Mouse (Mus musculus): ENCODE measurements at regions not wholly inside any gene's neighbourhood (a gene's known extent, or its start where the extent isn't known, plus 50 kb on each side); places are given as distances from the start of the nearest gene placed in this dataset.

- WGBS, result 53% methylated on average over 24 of the region's 24 CpGs
These were observed 426.3 kb downstream of the Sorl1 start for GRCm38 (mm10) chr9:41697611-41698467.

GRCm38 (mm10) chr9:41697160-41697559 lies 426.9 kb downstream of the Sorl1 start:
- Histone ChIP-seq H3K4me1 (ENCODE audit: control insufficient read depth, insufficient read depth, low read length) (peaks cover 6% of the 10 kb centered on the region), H3K4me3 (ENCODE audit: insufficient read depth, low read depth, low read length) (no peak overlapping the region), H3K27ac (ENCODE audit: insufficient read depth, low read depth, low read length) (no peak overlapping the region)
- no peak for TF ChIP-seq CTCF (IDR thresholded peaks at IDR 0.05; ENCODE audit: insufficient read depth, low read depth, low read length)
- no peak for TF ChIP-seq POLR2A (IDR thresholded peaks at IDR 0.05; ENCODE audit: insufficient read depth, low read depth, low read length)

More at GRCm38 (mm10) chr9:41697611-41698467, 426.3 kb downstream of the Sorl1 start:
- Histone ChIP-seq H3K27ac (ENCODE audit: insufficient read depth, low read depth, low read length) (no peak overlapping the region), H3K4me1 (ENCODE audit: control insufficient read depth, insufficient read depth, low read length) (peaks cover 6% of the 10 kb centered on the region), H3K4me3 (ENCODE audit: insufficient read depth, low read depth, low read length) (no peak overlapping the region)
- TF ChIP-seq POLR2A (IDR thresholded peaks at IDR 0.05; ENCODE audit: insufficient read depth, low read depth, low read length) (no peak), CTCF (IDR thresholded peaks at IDR 0.05; ENCODE audit: insufficient read depth, low read depth, low read length) (no peak)

- TF ChIP-seq CTCF (IDR thresholded peaks at IDR 0.05; ENCODE audit: insufficient read depth, low read depth, low read length) (no peak), POLR2A (IDR thresholded peaks at IDR 0.05; ENCODE audit: insufficient read depth, low read depth, low read length) (no peak)
- WGBS, result 81% methylated on average over 1 of the region's 1 CpGs
- Histone ChIP-seq H3K27ac (ENCODE audit: insufficient read depth, low read depth, low read length) (no peak overlapping the region), H3K4me3 (ENCODE audit: insufficient read depth, low read depth, low read length) (no peak overlapping the region), H3K4me1 (ENCODE audit: control insufficient read depth, insufficient read depth, low read length) (no peaks in the 10 kb centered on the region)
These were observed 441.2 kb downstream of the Sorl1 start for GRCm38 (mm10) chr9:41682911-41683310.

- Histone ChIP-seq H3K4me1 (ENCODE audit: control insufficient read depth, insufficient read depth, low read length) (no peaks in the 10 kb centered on the region), H3K4me3 (ENCODE audit: insufficient read depth, low read depth, low read length) (no peak overlapping the region), H3K27ac (ENCODE audit: insufficient read depth, low read depth, low read length) (no peak overlapping the region)
- WGBS, result 65% methylated on average over 2 of the region's 2 CpGs
- TF ChIP-seq POLR2A (IDR thresholded peaks at IDR 0.05; ENCODE audit: insufficient read depth, low read depth, low read length) (no peak), CTCF (IDR thresholded peaks at IDR 0.05; ENCODE audit: insufficient read depth, low read depth, low read length) (no peak)
These were observed 448.4 kb downstream of the Sorl1 start for GRCm38 (mm10) chr9:41675656-41676055.

- WGBS, result 94% methylated on average over 2 of the region's 2 CpGs
- TF ChIP-seq CTCF (IDR thresholded peaks at IDR 0.05; ENCODE audit: insufficient read depth, low read depth, low read length) (no peak), POLR2A (IDR thresholded peaks at IDR 0.05; ENCODE audit: insufficient read depth, low read depth, low read length) (no peak)
- no peaks in the 10 kb centered on the region for H3K4me1 ChIP-seq (ENCODE audit: control insufficient read depth, insufficient read depth, low read length)
- no peak overlapping the region for H3K27ac ChIP-seq (ENCODE audit: insufficient read depth, low read depth, low read length)
- no peak overlapping the region for H3K4me3 ChIP-seq (ENCODE audit: insufficient read depth, low read depth, low read length)
These were observed 451.1 kb downstream of the Sorl1 start for GRCm38 (mm10) chr9:41672958-41673357.

GRCm38 (mm10) chr9:41668741-41669140 lies 455.4 kb downstream of the Sorl1 start:
- no peaks in the 10 kb centered on the region for H3K4me1 ChIP-seq (ENCODE audit: control insufficient read depth, insufficient read depth, low read length)
- no peak for TF ChIP-seq POLR2A (IDR thresholded peaks at IDR 0.05; ENCODE audit: insufficient read depth, low read depth, low read length)
- no peak for TF ChIP-seq CTCF (IDR thresholded peaks at IDR 0.05; ENCODE audit: insufficient read depth, low read depth, low read length)
- 85% methylated on average over 1 of the region's 1 CpGs for WGBS
- no peak overlapping the region for H3K4me3 ChIP-seq (ENCODE audit: insufficient read depth, low read depth, low read length)
- H3K27ac ChIP-seq (ENCODE audit: insufficient read depth, low read depth, low read length), result no peak overlapping the region

GRCm38 (mm10) chr9:41665000-41665685 lies 459.0 kb downstream of the Sorl1 start:
- no peak overlapping the region for H3K27ac ChIP-seq (ENCODE audit: insufficient read depth, low read depth, low read length)
- H3K4me1 ChIP-seq (ENCODE audit: control insufficient read depth, insufficient read depth, low read length), result no peaks in the 10 kb centered on the region
- no peak overlapping the region for H3K4me3 ChIP-seq (ENCODE audit: insufficient read depth, low read depth, low read length)
- WGBS, result 47% methylated on average over 10 of the region's 10 CpGs
- TF ChIP-seq POLR2A (IDR thresholded peaks at IDR 0.05; ENCODE audit: insufficient read depth, low read depth, low read length), result no peak
- no peak for TF ChIP-seq CTCF (IDR thresholded peaks at IDR 0.05; ENCODE audit: insufficient read depth, low read depth, low read length)

GRCm38 (mm10) chr9:41660576-41660975 lies 463.5 kb downstream of the Sorl1 start:
- no peak for TF ChIP-seq CTCF (IDR thresholded peaks at IDR 0.05; ENCODE audit: insufficient read depth, low read depth, low read length)
- no peaks in the 10 kb centered on the region for H3K4me1 ChIP-seq (ENCODE audit: control insufficient read depth, insufficient read depth, low read length)
- no peak overlapping the region for H3K4me3 ChIP-seq (ENCODE audit: insufficient read depth, low read depth, low read length)
- WGBS, result 80% methylated on average over 5 of the region's 5 CpGs
- H3K27ac ChIP-seq (ENCODE audit: insufficient read depth, low read depth, low read length), result no peak overlapping the region

GRCm38 (mm10) chr9:41660011-41660410 lies 464.1 kb downstream of the Sorl1 start:
- Histone ChIP-seq H3K4me1 (ENCODE audit: control insufficient read depth, insufficient read depth, low read length) (no peaks in the 10 kb centered on the region), H3K27ac (ENCODE audit: insufficient read depth, low read depth, low read length) (no peak overlapping the region), H3K4me3 (ENCODE audit: insufficient read depth, low read depth, low read length) (no peak overlapping the region)
- TF ChIP-seq POLR2A (IDR thresholded peaks at IDR 0.05; ENCODE audit: insufficient read depth, low read depth, low read length) (no peak), CTCF (IDR thresholded peaks at IDR 0.05; ENCODE audit: insufficient read depth, low read depth, low read length) (no peak)
- WGBS, result 89% methylated on average over 5 of the region's 5 CpGs
